Mouse (Mus musculus) left cerebral cortex, adult 18-20 months (tissue): ENCODE data around the gene Cd300lg. TPM values are rescaled to one million over a fixed set of nuclear protein-coding genes. Genes with fewer than 3 reads are reported as not detected.
A peak's percentile ranks its signal among the peaks of the same experiment; 100 is the strongest.

Source experiments
- DNase-seq, 2 experiments: peaks; one replicate each; pipeline ENCODE4 v3.0.0; 2021 to 2022; ENCODE audit warnings: low spot score in 2 of 2, mixed read lengths in 1 of 2
- long read RNA-seq, 2 experiments: library from polyadenylated mRNA; stranded (forward); transcript quantifications; one replicate each; pipeline ENCODE4 v2.0.0; 2021
- total RNA-seq, 2 experiments: library from RNA; stranded (reverse); gene quantifications; 2 replicates each; pipeline ENCODE4 v1.2.3; 2021

Gene Cd300lg
- under 1 TPM in 1 of 2 experiments, not detected in 1; 0.19 TPM for total RNA-seq
- long read RNA-seq, experiment 1, partial matches to known transcripts, result 0 of 1 reads
- long read RNA-seq, experiment 1, other reads (novel, unspliced or antisense), result 1 of 1 reads
- long read RNA-seq, experiment 2, partial matches to known transcripts, result 0 of 1 reads
- long read RNA-seq, experiment 2, other reads (novel, unspliced or antisense), result 1 of 1 reads

GRCm38 (mm10) chr11:102041350-102041949 is at the start of gene Cd300lg:
Gene Cd300lg (plus strand): TSS chr11:102041509.
- no peak for DNase-seq

GRCm38 (mm10) chr11:101991813-101992212 is 49.5 kb upstream of the Cd300lg start:
- no peak for DNase-seq

GRCm38 (mm10) chr11:101992411-101992810 is 48.9 kb upstream of the Cd300lg start:
- peak; percentile 53 to 74 for DNase-seq

- DNase-seq, result no peak
Measured at GRCm38 (mm10) chr11:101994100-101994499, 47.2 kb upstream of the Cd300lg start.

GRCm38 (mm10) chr11:101995938-101996337 is 45.4 kb upstream of the Cd300lg start:
- DNase-seq, result no peak

- no peak for DNase-seq
Measured at GRCm38 (mm10) chr11:101998258-101998657, 43.1 kb upstream of the Cd300lg start.

- no peak for DNase-seq
Measured at GRCm38 (mm10) chr11:101999466-101999865, 41.8 kb upstream of the Cd300lg start.

GRCm38 (mm10) chr11:102004251-102004650 is 37.1 kb upstream of the Cd300lg start:
- no peak for DNase-seq

GRCm38 (mm10) chr11:102006271-102006670 is 35.0 kb upstream of the Cd300lg start:
- DNase-seq, result no peak

GRCm38 (mm10) chr11:102006688-102007087 is 34.6 kb upstream of the Cd300lg start:
- no peak for DNase-seq

- DNase-seq, result no peak
Measured at GRCm38 (mm10) chr11:102008372-102008771, 32.9 kb upstream of the Cd300lg start.

GRCm38 (mm10) chr11:102008954-102009637 is 32.2 kb upstream of the Cd300lg start:
- DNase-seq, result no peak

- DNase-seq, result no peak
Measured at GRCm38 (mm10) chr11:102010140-102010539, 31.2 kb upstream of the Cd300lg start.

GRCm38 (mm10) chr11:102011510-102011909 is 29.8 kb upstream of the Cd300lg start:
- no peak for DNase-seq

- no peak for DNase-seq
Measured at GRCm38 (mm10) chr11:102013201-102013600, 28.1 kb upstream of the Cd300lg start.

- no peak for DNase-seq
Measured at GRCm38 (mm10) chr11:102015472-102015871, 25.8 kb upstream of the Cd300lg start.

- DNase-seq, result no peak
Measured at GRCm38 (mm10) chr11:102016136-102016535, 25.2 kb upstream of the Cd300lg start.

GRCm38 (mm10) chr11:102019736-102020135 is 21.6 kb upstream of the Cd300lg start:
- no peak for DNase-seq

GRCm38 (mm10) chr11:102021196-102021595 is 20.1 kb upstream of the Cd300lg start:
- no peak for DNase-seq

GRCm38 (mm10) chr11:102023406-102023805 is 17.9 kb upstream of the Cd300lg start:
- peak; percentile 69 to 71 for DNase-seq

GRCm38 (mm10) chr11:102024084-102024758 is 17.1 kb upstream of the Cd300lg start:
- no peak for DNase-seq

- DNase-seq, result no peak
Measured at GRCm38 (mm10) chr11:102024875-102025274, 16.4 kb upstream of the Cd300lg start.
